Mouse (Mus musculus) liver, embryonic 15.5 days (tissue): ENCODE results near the gene Chrna9. TPM values are rescaled to one million over a fixed set of nuclear protein-coding genes. Genes with fewer than 3 reads are reported as not detected.
A peak's percentile ranks its signal among the peaks of the same experiment; 100 is the strongest.
"Not testable (repeated sequence)": the region's sequence is repeated elsewhere in the genome, so short reads cannot be mapped to it uniquely, and the experiment has no call there.

ENCODE experiments used
- ATAC-seq: fragments of 200-750 bp; cut with Nextera tagmentation; 2 replicates; pipeline ENCODE4 v1.8.0; 2017; ENCODE audit warnings: moderate number of reproducible peaks, mild to moderate bottlenecking, moderate library complexity; ENCODE audit not compliant: insufficient read depth
- H3K27ac ChIP-seq: fragments of 300-500 bp; sonication (generic); replicated peaks from 2 replicates; pipeline ENCODE4 v1.5.1; 2015; ENCODE audit warnings: mild to moderate bottlenecking, inconsistent platforms
- H3K27me3 ChIP-seq: fragments of 300-500 bp; sonication (generic); 2 replicates; pipeline ENCODE4 v1.6.1; 2015; ENCODE audit warnings: mild to moderate bottlenecking, inconsistent platforms
- H3K36me3 ChIP-seq: fragments of 300-500 bp; sonication (generic); replicated peaks from 2 replicates; pipeline ENCODE4 v1.6.1; 2015; ENCODE audit warnings: moderate library complexity, mild to moderate bottlenecking, inconsistent platforms
- H3K4me1 ChIP-seq: fragments of 300-500 bp; sonication (generic); replicated peaks from 2 replicates; pipeline ENCODE4 v1.6.1; 2015; ENCODE audit warnings: inconsistent platforms
- H3K4me2 ChIP-seq: fragments of 300-500 bp; sonication (generic); 2 replicates; pipeline ENCODE4 v1.6.1; 2015; ENCODE audit warnings: moderate library complexity, mild to moderate bottlenecking, inconsistent platforms
- H3K4me3 ChIP-seq: fragments of 300-500 bp; sonication (generic); replicated peaks from 2 replicates; pipeline ENCODE4 v1.5.1; 2015; ENCODE audit warnings: mild to moderate bottlenecking, inconsistent platforms
- H3K9ac ChIP-seq: fragments of 300-500 bp; sonication (generic); 2 replicates; pipeline ENCODE4 v1.6.1; 2015; ENCODE audit warnings: moderate library complexity, mild to moderate bottlenecking, inconsistent platforms
- H3K9me3 ChIP-seq: fragments of 300-500 bp; sonication (generic); replicated peaks from 2 replicates; pipeline ENCODE4 v1.6.1; 2016; ENCODE audit warnings: inconsistent platforms
- WGBS: fragments of 180-500 bp; shearing (Covaris S2); methylation state at CpG from one replicate; pipeline ENCODE4 v1.1.7; 2015; ENCODE audit warnings: mixed read lengths; ENCODE audit not compliant: insufficient replicate concordance; 5-methylcytosine and 5-hydroxymethylcytosine counted together
- polyA plus RNA-seq: library from polyadenylated mRNA; unstranded; fragments of >200 nt; fragmentation: Nextera tagmentation; extraction: Ambion mirVana; gene quantifications from 2 replicates; pipeline ENCODE4 v1.2.1, GENCODE M21; 2015

Gene Chrna9
- polyA plus RNA-seq, 1 experiment from 2014 or later, result not detected

GRCm38 (mm10) chr5:65959893-65960596, 25.3 kb downstream of the Chrna9 start:
- no peak overlapping the region for H3K27ac ChIP-seq
- H3K4me3 ChIP-seq, result no peak overlapping the region
- H3K4me1 ChIP-seq, result peaks cover 10% of the 10 kb centered on the region
- 30% methylated on average over 5 of the region's 5 CpGs for WGBS
- no peak overlapping the region for H3K4me2 ChIP-seq
- no peak; the same call in 1 of the 2 replicates for ATAC-seq
- no peaks in the 10 kb centered on the region for H3K36me3 ChIP-seq
- no peak overlapping the region for H3K9ac ChIP-seq
- H3K27me3 ChIP-seq, result no peaks in the 10 kb centered on the region
- H3K9me3 ChIP-seq, result no peaks in the 10 kb centered on the region

- Histone ChIP-seq H3K36me3 (no peaks in the 10 kb centered on the region), H3K4me1 (peaks cover 5% of the 10 kb centered on the region), H3K4me2 (no peak overlapping the region), H3K27me3 (no peaks in the 10 kb centered on the region), H3K4me3 (no peak overlapping the region), H3K9ac (no peak overlapping the region), H3K9me3 (no peaks in the 10 kb centered on the region), H3K27ac (no peak overlapping the region)
- ATAC-seq, result no peak
- 71% methylated on average over 11 of the region's 11 CpGs for WGBS
These were observed 25.9 kb downstream of the Chrna9 start for GRCm38 (mm10) chr5:65960597-65960950.

GRCm38 (mm10) chr5:65963291-65963690, 28.6 kb downstream of the Chrna9 start:
- Histone ChIP-seq H3K27me3 (no peaks in the 10 kb centered on the region), H3K9me3 (no peaks in the 10 kb centered on the region), H3K36me3 (no peaks in the 10 kb centered on the region), H3K4me2 (no peak overlapping the region), H3K4me1 (no peaks in the 10 kb centered on the region; the same call in 1 of the 2 replicates), H3K4me3 (no peak overlapping the region), H3K27ac (no peak overlapping the region), H3K9ac (no peak overlapping the region)
- WGBS, result 57% methylated on average over 5 of the region's 5 CpGs
- no peak for ATAC-seq

GRCm38 (mm10) chr5:65965771-65966279, 31.1 kb downstream of the Chrna9 start:
- H3K9ac ChIP-seq, result no peak overlapping the region
- H3K27me3 ChIP-seq, result no peaks in the 10 kb centered on the region
- no peak overlapping the region for H3K4me3 ChIP-seq
- 60% methylated on average over 7 of the region's 7 CpGs for WGBS
- H3K4me1 ChIP-seq, result no peaks in the 10 kb centered on the region
- ATAC-seq, result no peak
- H3K36me3 ChIP-seq, result no peaks in the 10 kb centered on the region
- H3K4me2 ChIP-seq, result no peak overlapping the region
- H3K27ac ChIP-seq, result no peak overlapping the region
- H3K9me3 ChIP-seq, result no peaks in the 10 kb centered on the region

- Histone ChIP-seq H3K4me3 (no peak overlapping the region), H3K36me3 (no peaks in the 10 kb centered on the region), H3K9ac (no peak overlapping the region), H3K27me3 (no peaks in the 10 kb centered on the region), H3K27ac (no peak overlapping the region), H3K4me1 (no peaks in the 10 kb centered on the region), H3K4me2 (no peak overlapping the region), H3K9me3 (no peaks in the 10 kb centered on the region)
- 61% methylated on average over 12 of the region's 12 CpGs for whole genome bisulfite sequencing
- no peak for ATAC-seq
These were observed 32.4 kb downstream of the Chrna9 start for GRCm38 (mm10) chr5:65967091-65967490.

- ATAC-seq, result no peak
- no peak overlapping the region for H3K4me3 ChIP-seq
- WGBS, result 80% methylated on average over 3 of the region's 3 CpGs
These were observed 33.3 kb downstream of the Chrna9 start for GRCm38 (mm10) chr5:65968004-65968403.

GRCm38 (mm10) chr5:65973189-65973588, 38.5 kb downstream of the Chrna9 start:
- Histone ChIP-seq H3K4me1 (no peaks in the 10 kb centered on the region), H3K9me3 (no peaks in the 10 kb centered on the region), H3K27ac (no peak overlapping the region), H3K4me2 (no peak overlapping the region), H3K27me3 (no peaks in the 10 kb centered on the region), H3K9ac (no peak overlapping the region), H3K4me3 (no peak overlapping the region), H3K36me3 (no peaks in the 10 kb centered on the region)
- WGBS, result 40% methylated on average over 2 of the region's 2 CpGs
- no peak for ATAC-seq

More at GRCm38 (mm10) chr5:65968004-65968403, 33.3 kb downstream of the Chrna9 start:
- H3K27ac ChIP-seq, result no peak overlapping the region
- H3K36me3 ChIP-seq, result no peaks in the 10 kb centered on the region
- H3K4me2 ChIP-seq, result no peak overlapping the region
- H3K9me3 ChIP-seq, result no peaks in the 10 kb centered on the region
- H3K27me3 ChIP-seq, result no peaks in the 10 kb centered on the region
- no peaks in the 10 kb centered on the region for H3K4me1 ChIP-seq
- no peak overlapping the region for H3K9ac ChIP-seq

- H3K4me2 ChIP-seq, result no peak overlapping the region
- 71% methylated on average over 13 of the region's 13 CpGs for WGBS
- no peak overlapping the region for H3K27ac ChIP-seq
- H3K27me3 ChIP-seq, result no peaks in the 10 kb centered on the region
- H3K36me3 ChIP-seq, result no peaks in the 10 kb centered on the region
- H3K9ac ChIP-seq, result no peak overlapping the region
- no peak for ATAC-seq
- H3K9me3 ChIP-seq, result no peaks in the 10 kb centered on the region
- no peak overlapping the region for H3K4me3 ChIP-seq
- no peaks in the 10 kb centered on the region for H3K4me1 ChIP-seq
These were observed 41.0 kb downstream of the Chrna9 start for GRCm38 (mm10) chr5:65975731-65976130.

GRCm38 (mm10) chr5:65986426-65986825, 51.7 kb downstream of the Chrna9 start:
- Histone ChIP-seq H3K4me1 (no peaks in the 10 kb centered on the region), H3K27ac (no peak overlapping the region), H3K9me3 (no peaks in the 10 kb centered on the region), H3K27me3 (no peaks in the 10 kb centered on the region), H3K4me3 (no peak overlapping the region), H3K4me2 (no peak overlapping the region), H3K9ac (no peak overlapping the region), H3K36me3 (no peaks in the 10 kb centered on the region)
- 65% methylated on average over 5 of the region's 5 CpGs for WGBS
- ATAC-seq, result no peak

- not testable (repeated sequence) for ATAC-seq, H3K27ac ChIP-seq, H3K36me3 ChIP-seq, H3K4me2 ChIP-seq, H3K9ac ChIP-seq, H3K4me1 ChIP-seq, H3K27me3 ChIP-seq, H3K4me3 ChIP-seq, H3K9me3 ChIP-seq
- WGBS, result 48% methylated on average over 3 of the region's 3 CpGs
These were observed 52.3 kb downstream of the Chrna9 start for GRCm38 (mm10) chr5:65987004-65987403.

GRCm38 (mm10) chr5:65991191-65991590, 56.5 kb downstream of the Chrna9 start:
- WGBS, result 29% methylated on average over 2 of the region's 2 CpGs
- Histone ChIP-seq H3K27me3 (no peaks in the 10 kb centered on the region), H3K4me3 (no peak overlapping the region), H3K4me1 (no peaks in the 10 kb centered on the region), H3K9ac (no peak overlapping the region), H3K36me3 (no peaks in the 10 kb centered on the region), H3K4me2 (no peak overlapping the region), H3K9me3 (no peaks in the 10 kb centered on the region), H3K27ac (no peak overlapping the region)
- ATAC-seq, result peak; percentile 31; the same call in 1 of the 2 replicates

- no peak for ATAC-seq
- Histone ChIP-seq H3K4me1 (no peaks in the 10 kb centered on the region), H3K9me3 (no peaks in the 10 kb centered on the region), H3K9ac (no peak overlapping the region), H3K4me3 (no peak overlapping the region), H3K27me3 (no peaks in the 10 kb centered on the region), H3K4me2 (no peak overlapping the region), H3K27ac (no peak overlapping the region), H3K36me3 (no peaks in the 10 kb centered on the region)
- WGBS, result 63% methylated on average over 6 of the region's 6 CpGs
These were observed 59.9 kb downstream of the Chrna9 start for GRCm38 (mm10) chr5:65994643-65995042.
